Mouse (Mus musculus) hindbrain, embryonic 10.5 days (tissue): Measurements from ENCODE around the gene Zswim8. TPM values are rescaled to one million over a fixed set of nuclear protein-coding genes. Genes with fewer than 3 reads are reported as not detected.

Source experiments
- DNase-seq: peaks from one replicate; pipeline ENCODE4 v3.0.0-alpha.2; 2017; ENCODE audit warnings: low spot score
- H3K27ac ChIP-seq: fragments of 300-500 bp; sonication (generic); 2 replicates; pipeline ENCODE4 v1.5.1; 2016; ENCODE audit warnings: mild to moderate bottlenecking, moderate library complexity
- H3K27me3 ChIP-seq: fragments of 300-500 bp; sonication (generic); 2 replicates; pipeline ENCODE4 v1.6.1; 2016; ENCODE audit warnings: mild to moderate bottlenecking; ENCODE audit not compliant: poor library complexity, insufficient read depth, severe bottlenecking
- H3K36me3 ChIP-seq: fragments of 300-500 bp; sonication (generic); 2 replicates; pipeline ENCODE4 v1.6.1; 2016; ENCODE audit warnings: mild to moderate bottlenecking, moderate library complexity
- H3K4me1 ChIP-seq: fragments of 300-500 bp; sonication (generic); replicated peaks from 2 replicates; pipeline ENCODE4 v1.6.1; 2016; ENCODE audit warnings: mild to moderate bottlenecking
- H3K4me3 ChIP-seq: fragments of 300-500 bp; sonication (generic); 2 replicates; pipeline ENCODE4 v1.5.1; 2016; ENCODE audit warnings: mild to moderate bottlenecking, moderate library complexity
- H3K9me3 ChIP-seq: fragments of 300-500 bp; sonication (generic); 2 replicates; pipeline ENCODE4 v1.6.1; 2016; ENCODE audit warnings: mild to moderate bottlenecking, moderate library complexity
- WGBS: fragments of 180-500 bp; shearing (Covaris S2); methylation state at CpG from one replicate; pipeline ENCODE4 v1.1.7; 2016; 5-methylcytosine and 5-hydroxymethylcytosine counted together
- polyA plus RNA-seq: library from polyadenylated mRNA; unstranded; fragments of >200 nt; fragmentation: Nextera tagmentation; extraction: Ambion mirVana; gene quantifications from 2 replicates; pipeline ENCODE4 v1.2.1, GENCODE M21; 2016

Gene Zswim8
- polyA plus RNA-seq, 1 experiment from 2014 or later = 40.3 TPM

DNA sequence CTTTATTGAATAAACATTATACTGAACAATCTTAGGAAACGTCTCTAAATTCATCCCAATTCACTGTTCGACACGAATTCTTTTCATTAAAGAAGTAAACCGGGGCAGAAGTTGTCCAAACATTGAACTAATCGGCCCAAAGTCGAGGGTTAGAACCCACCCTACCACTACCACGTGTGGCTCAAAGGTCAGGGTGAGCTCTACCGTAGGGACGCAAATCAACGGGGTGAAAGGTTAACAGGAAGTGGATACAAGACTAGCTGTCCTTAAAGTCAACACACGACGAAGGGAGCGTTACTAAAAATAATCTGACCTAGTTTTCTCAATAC, 33.7 kb upstream of the Zswim8 start:
- Histone ChIP-seq H3K9me3 (no peaks in the 10 kb centered on the region), H3K36me3 (peaks cover 34% of the 10 kb centered on the region), H3K27me3 (no peaks in the 10 kb centered on the region; the same call in 1 of the 2 replicates), H3K4me3 (peak overlapping the region; percentile 67), H3K27ac (peak overlapping the region; percentile 86), H3K4me1 (peaks cover 19% of the 10 kb centered on the region)
- WGBS = 11% methylated on average over 13 of the region's 13 CpGs
- peak; percentile 43 for DNase-seq

- under 1% methylated on average over 43 of the region's 43 CpGs for WGBS
- Histone ChIP-seq H3K27ac (peak within 1 kb of the TSS; percentile 86), H3K36me3 (peaks cover 39% of the 10 kb centered on the region), H3K4me3 (peak within 1 kb of the TSS; percentile 67), H3K9me3 (no peaks in the 10 kb centered on the region), H3K4me1 (peaks cover 19% of the 10 kb centered on the region), H3K27me3 (no peaks in the 10 kb centered on the region; the same call in 1 of the 2 replicates)
- DNase-seq = peak; percentile 99
Measured at GRCm38 (mm10) chr14:20674064-20674833, 33.1 kb upstream of the Zswim8 start, which contains the start of gene Sec24c. Gene Sec24c, plus strand, starts transcription at chr14:20674308.

- WGBS = 93% methylated on average over 4 of the region's 4 CpGs
- no peak for DNase-seq
- Histone ChIP-seq H3K9me3 (no peaks in the 10 kb centered on the region), H3K4me1 (peaks cover 19% of the 10 kb centered on the region), H3K27ac (no peak overlapping the region), H3K27me3 (no peaks in the 10 kb centered on the region), H3K36me3 (peaks cover 76% of the 10 kb centered on the region), H3K4me3 (no peak overlapping the region)
Measured at GRCm38 (mm10) chr14:20677906-20678305, 29.4 kb upstream of the Zswim8 start.

DNA sequence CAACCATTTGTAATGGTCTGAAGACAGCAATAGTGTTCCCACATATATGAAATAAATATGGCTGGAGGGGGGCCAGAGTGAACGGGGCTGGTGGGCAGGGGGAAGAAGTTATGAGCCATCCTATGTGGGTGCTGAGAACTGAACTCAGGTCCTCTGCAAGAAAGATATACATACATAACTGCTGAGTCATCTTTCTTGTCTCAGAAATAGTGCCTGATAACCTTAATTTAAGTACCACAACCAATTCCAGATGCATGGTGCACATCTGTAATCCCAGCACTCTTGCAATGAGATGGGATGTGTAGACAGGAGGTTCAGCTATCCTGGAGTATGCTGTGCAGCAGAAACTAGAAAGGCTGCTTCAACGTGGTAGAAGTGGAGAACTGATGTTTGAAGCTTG, 25.6 kb upstream of the Zswim8 start:
- no peak overlapping the region for H3K4me3 ChIP-seq
- H3K27ac ChIP-seq = no peak overlapping the region
- H3K9me3 ChIP-seq = no peaks in the 10 kb centered on the region
- no peak for DNase-seq
- peaks cover 100% of the 10 kb centered on the region for H3K36me3 ChIP-seq
- no peaks in the 10 kb centered on the region for H3K4me1 ChIP-seq
- WGBS = 93% methylated on average over 2 of the region's 2 CpGs
- no peaks in the 10 kb centered on the region for H3K27me3 ChIP-seq

- H3K27me3 ChIP-seq = no peaks in the 10 kb centered on the region
- no peak overlapping the region for H3K27ac ChIP-seq
- 92% methylated on average over 3 of the region's 3 CpGs for WGBS
- H3K4me3 ChIP-seq = no peak overlapping the region
- no peaks in the 10 kb centered on the region for H3K9me3 ChIP-seq
- no peak for DNase-seq
- peaks cover 100% of the 10 kb centered on the region for H3K36me3 ChIP-seq
- H3K4me1 ChIP-seq = no peaks in the 10 kb centered on the region
Measured at GRCm38 (mm10) chr14:20682498-20682897, 24.9 kb upstream of the Zswim8 start.

- Histone ChIP-seq H3K27ac (no peak overlapping the region), H3K27me3 (no peaks in the 10 kb centered on the region), H3K4me1 (no peaks in the 10 kb centered on the region), H3K4me3 (no peak overlapping the region), H3K9me3 (no peaks in the 10 kb centered on the region), H3K36me3 (peaks cover 100% of the 10 kb centered on the region)
- DNase-seq = no peak
- WGBS = 93% methylated on average over 3 of the region's 3 CpGs
Measured at GRCm38 (mm10) chr14:20686576-20686975, 20.8 kb upstream of the Zswim8 start.

- Histone ChIP-seq H3K36me3 (peaks cover 100% of the 10 kb centered on the region), H3K27me3 (no peaks in the 10 kb centered on the region), H3K4me1 (no peaks in the 10 kb centered on the region), H3K9me3 (no peaks in the 10 kb centered on the region), H3K4me3 (no peak overlapping the region), H3K27ac (no peak overlapping the region)
- 90% methylated on average over 2 of the region's 2 CpGs for WGBS
- no peak for DNase-seq
Measured at GRCm38 (mm10) chr14:20689009-20689408, 18.3 kb upstream of the Zswim8 start.

- H3K4me1 ChIP-seq = peaks cover 21% of the 10 kb centered on the region
- WGBS = 92% methylated on average over 6 of the region's 6 CpGs
Measured at GRCm38 (mm10) chr14:20691772-20692171, 15.6 kb upstream of the Zswim8 start.

DNA sequence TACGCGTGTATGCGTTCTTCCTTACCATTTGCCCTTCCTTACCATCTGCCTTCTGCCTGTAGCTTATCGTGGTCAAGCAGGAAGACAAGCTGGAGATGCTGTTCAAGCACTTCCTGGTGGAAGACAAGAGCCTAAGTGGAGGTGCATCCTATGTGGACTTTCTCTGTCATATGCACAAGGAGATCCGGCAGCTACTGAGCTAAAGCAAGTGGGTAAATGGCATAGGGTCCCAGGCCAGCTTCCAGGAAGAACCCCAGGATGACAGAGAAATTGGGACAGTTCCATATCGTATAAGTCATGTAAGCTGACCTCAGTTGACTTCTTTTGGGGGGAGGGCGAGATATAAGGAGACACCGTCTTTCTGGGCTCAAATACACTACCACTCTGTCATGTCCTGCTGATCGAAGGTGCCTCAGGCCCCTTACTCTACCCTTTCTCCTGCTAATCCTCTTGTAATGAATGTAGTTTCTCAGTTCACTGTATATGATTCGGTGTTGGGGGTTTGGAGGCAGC, 13.7 kb upstream of the Zswim8 start:
- H3K27me3 ChIP-seq = no peaks in the 10 kb centered on the region
- H3K36me3 ChIP-seq = peaks cover 71% of the 10 kb centered on the region
- H3K4me1 ChIP-seq = peaks cover 40% of the 10 kb centered on the region
- DNase-seq = no peak
- peak overlapping the region; percentile 93; the same call in 1 of the 2 replicates for H3K4me3 ChIP-seq
- WGBS = 94% methylated on average over 10 of the region's 10 CpGs
- H3K27ac ChIP-seq = no peak overlapping the region
- H3K9me3 ChIP-seq = no peaks in the 10 kb centered on the region

More at GRCm38 (mm10) chr14:20691772-20692171, 15.6 kb upstream of the Zswim8 start:
- Histone ChIP-seq H3K36me3 (peaks cover 78% of the 10 kb centered on the region), H3K9me3 (no peaks in the 10 kb centered on the region), H3K27ac (no peak overlapping the region), H3K27me3 (no peaks in the 10 kb centered on the region), H3K4me3 (no peak overlapping the region)
- DNase-seq = no peak

DNA sequence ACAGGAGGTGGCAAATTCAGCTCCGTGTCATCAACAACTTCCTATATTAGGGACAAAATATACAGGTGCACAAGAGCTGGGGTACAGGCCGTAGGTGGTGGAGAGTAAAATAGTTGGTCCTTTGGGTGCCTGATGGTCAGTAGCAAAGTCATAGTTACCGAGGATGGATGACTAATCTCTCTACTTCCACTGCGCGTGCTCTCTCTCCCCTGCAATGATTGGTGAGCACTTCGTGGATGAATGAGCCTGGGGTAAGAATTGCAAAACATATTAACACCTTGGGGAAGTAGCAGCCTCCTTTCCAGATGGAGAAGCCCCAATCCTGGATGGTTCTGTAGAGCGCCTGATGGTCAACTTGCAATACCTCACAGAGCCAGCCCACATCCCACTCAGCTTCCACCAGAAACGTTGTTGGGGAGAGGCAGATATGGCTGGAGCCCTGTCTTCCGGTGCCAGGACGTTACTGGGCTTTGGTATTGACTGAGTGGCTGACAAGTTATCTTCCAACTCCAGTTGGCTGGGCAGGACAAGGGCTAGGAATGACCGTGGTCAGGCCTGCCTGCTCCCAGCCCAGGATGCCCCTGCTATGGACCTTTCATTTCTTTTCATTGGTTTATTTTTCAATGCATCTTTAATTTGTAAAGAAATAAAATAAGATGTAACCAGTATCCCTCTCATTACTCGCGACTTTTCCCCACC, 13.0 kb upstream of the Zswim8 start:
- Histone ChIP-seq H3K36me3 (peaks cover 71% of the 10 kb centered on the region), H3K27me3 (no peaks in the 10 kb centered on the region), H3K9me3 (no peaks in the 10 kb centered on the region), H3K4me1 (peaks cover 45% of the 10 kb centered on the region), H3K4me3 (peak overlapping the region; percentile 93), H3K27ac (peak overlapping the region; percentile 97)
- 50% methylated on average over 13 of the region's 13 CpGs for WGBS
- no peak for DNase-seq

DNA sequence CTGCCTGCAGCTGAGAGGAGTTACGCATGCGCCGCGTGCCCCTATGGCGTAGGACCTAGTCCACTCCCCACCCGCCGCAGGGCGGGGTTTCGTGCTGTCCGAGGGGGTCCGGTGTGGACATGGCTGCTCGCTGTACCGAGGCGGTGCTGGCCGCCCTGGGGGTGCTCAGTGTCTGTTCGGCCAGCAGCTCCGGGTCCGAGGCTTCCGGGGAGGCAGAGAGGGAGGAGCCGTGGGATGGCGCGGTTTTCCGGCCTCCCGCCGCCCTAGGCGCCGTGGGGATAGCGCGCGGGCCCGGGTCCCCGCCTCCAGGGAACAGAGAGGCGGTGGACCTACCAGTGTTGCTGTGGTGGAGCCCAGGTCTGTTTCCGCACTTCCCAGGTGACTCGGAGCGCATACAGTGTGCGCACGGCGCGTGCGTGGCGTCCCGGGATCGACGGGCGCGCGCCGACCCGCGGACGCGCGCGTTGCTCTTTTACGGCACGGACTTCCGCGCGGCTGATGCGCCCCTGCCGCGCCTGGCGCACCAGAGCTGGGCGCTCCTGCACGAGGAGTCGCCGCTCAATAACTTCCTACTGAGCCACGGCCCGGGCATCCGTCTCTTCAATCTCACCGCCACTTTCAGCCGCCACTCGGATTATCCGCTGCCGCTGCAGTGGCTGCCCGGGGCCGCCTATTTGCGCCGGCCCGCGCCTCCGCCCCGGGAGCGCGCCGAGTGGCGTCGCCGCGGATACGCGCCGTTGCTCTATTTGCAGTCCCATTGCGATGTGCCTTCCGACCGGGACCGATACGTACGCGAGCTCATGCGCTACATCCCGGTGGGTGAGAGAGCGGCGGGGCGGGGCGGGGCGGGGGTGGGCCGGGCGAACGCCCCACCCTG, 12.2 kb upstream of the Zswim8 start, which contains the start of gene Fut11:
Gene Fut11 (plus strand): TSS at position 85 of the 877 bp plus-strand sequence.
- under 1% methylated on average over 111 of the region's 111 CpGs for WGBS
- H3K4me3 ChIP-seq = peak within 1 kb of the TSS; percentile 93
- DNase-seq = peak; percentile 88
- peaks cover 71% of the 10 kb centered on the region for H3K36me3 ChIP-seq
- H3K9me3 ChIP-seq = no peaks in the 10 kb centered on the region
- peaks cover 45% of the 10 kb centered on the region for H3K4me1 ChIP-seq
- H3K27me3 ChIP-seq = no peaks in the 10 kb centered on the region
- peak within 1 kb of the TSS; percentile 97 for H3K27ac ChIP-seq

- peaks cover 69% of the 10 kb centered on the region for H3K36me3 ChIP-seq
- DNase-seq = no peak
- no peaks in the 10 kb centered on the region for H3K9me3 ChIP-seq
- H3K27ac ChIP-seq = peak overlapping the region; percentile 97
- H3K27me3 ChIP-seq = no peaks in the 10 kb centered on the region
- WGBS = 15% methylated on average over 27 of the region's 27 CpGs
- peak overlapping the region; percentile 93 for H3K4me3 ChIP-seq
- peaks cover 51% of the 10 kb centered on the region for H3K4me1 ChIP-seq
Measured at GRCm38 (mm10) chr14:20695761-20696520, 11.4 kb upstream of the Zswim8 start.
